Mouse (Mus musculus) gastrocnemius, postnatal 4 days (tissue): ENCODE data around the gene Pex26. TPM values are rescaled to one million over a fixed set of nuclear protein-coding genes. Genes with fewer than 3 reads are reported as not detected.

Experiments
- DNase-seq, 2 experiments: peaks; one replicate each; pipeline ENCODE4 v3.0.0; 2021 to 2022; ENCODE audit warnings: low spot score in 2 of 2, mixed read lengths in 2 of 2
- total RNA-seq, 2 experiments: library from RNA; stranded (reverse); gene quantifications; 2 replicates each; pipeline ENCODE4 v1.2.3; 2021

Pex26 gene
- total RNA-seq, 2 experiments from 2014 or later: 5.8 to 6.1 TPM

DNA sequence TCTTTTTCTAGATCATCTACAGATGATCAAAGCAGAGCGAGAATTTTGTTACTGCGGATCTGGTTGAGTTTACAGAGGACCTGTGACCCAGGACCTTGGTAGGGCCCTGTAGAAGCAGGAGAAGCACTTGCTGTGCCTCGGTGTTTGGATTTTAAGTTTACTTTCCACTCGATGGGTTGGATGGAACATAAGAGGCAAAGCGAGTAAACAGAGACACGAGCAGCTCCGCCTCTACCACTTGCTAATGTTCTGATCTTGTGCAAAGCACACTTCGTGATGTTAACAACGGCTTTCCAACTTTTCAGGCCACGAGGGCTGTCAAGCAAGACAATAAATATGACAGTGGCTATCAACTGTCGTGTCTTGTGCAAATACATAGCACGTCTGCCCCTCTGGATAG is 20.9 kb upstream of the Pex26 start:
- DNase-seq: no peak

DNA sequence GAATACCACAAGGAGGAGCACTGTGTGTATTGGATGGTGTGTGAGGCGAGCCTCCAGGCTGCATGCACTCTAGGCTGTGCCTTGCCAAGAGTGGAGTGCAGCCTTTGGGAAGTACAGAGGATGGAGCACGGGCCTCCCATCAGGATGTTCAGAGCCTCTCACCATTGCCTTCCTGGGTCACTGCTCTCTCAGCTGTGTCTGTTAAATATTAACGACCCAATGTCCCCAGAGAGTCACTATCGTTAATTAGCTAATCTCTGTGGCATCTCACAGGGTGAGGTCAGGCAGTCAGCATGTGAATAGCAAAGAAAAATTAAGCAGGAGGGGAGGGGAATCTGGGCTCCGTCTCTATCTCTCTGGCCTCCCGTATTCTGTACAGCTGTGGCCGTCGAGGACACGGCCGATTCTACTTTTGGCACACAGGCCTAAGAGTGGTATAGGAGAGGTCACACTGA is 17.3 kb upstream of the Pex26 start:
- DNase-seq: no peak

DNA sequence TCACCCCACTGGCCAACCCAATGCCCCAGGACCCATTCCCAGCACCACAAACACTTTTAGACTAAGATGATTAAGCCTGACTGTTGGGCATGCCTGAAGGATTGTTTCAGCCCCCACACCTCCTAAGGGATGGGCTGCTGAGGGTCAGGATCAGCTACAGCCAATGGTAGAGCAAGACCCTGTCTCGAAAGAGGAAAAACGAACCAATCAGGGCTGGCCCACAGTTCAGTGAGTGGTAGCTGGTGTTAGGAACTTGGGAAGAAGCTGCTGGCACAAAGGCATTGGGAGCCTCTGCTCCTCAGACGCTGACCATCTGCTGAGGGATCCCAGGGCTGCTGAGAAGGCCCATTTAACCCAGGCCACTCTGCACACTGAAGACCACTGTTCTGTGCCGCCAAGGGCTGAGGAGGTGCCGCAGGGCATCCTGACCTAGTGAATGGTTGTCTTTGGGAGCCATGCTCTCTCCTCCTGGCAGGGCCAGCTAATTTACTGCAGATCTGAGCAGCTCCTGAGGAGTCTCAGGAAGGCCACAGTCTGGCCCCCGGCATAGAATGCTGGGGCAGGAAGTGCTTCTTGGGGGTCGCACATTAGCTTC is 16.0 kb upstream of the Pex26 start:
- DNase-seq: no peak

DNA sequence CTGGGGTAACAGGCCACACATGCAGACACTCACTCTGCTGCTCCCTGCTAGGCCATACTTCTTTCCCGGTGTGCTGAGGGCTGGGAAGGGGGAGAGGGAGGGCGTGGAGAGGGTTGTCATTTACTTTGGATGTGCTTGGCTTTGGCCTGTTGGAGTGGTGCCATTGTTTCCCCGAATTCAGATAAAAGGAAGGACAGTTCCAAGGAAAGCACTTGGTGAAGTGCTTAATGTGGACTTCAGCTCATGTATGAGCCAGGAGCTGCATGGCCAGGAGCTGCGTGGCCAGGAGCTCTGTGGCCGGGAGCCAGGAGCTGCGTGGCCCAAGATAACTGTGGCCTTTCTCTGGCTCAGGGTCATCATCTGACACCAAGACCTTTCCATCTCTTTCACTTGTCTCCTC is 12.4 kb upstream of the Pex26 start:
- no peak for DNase-seq

DNA sequence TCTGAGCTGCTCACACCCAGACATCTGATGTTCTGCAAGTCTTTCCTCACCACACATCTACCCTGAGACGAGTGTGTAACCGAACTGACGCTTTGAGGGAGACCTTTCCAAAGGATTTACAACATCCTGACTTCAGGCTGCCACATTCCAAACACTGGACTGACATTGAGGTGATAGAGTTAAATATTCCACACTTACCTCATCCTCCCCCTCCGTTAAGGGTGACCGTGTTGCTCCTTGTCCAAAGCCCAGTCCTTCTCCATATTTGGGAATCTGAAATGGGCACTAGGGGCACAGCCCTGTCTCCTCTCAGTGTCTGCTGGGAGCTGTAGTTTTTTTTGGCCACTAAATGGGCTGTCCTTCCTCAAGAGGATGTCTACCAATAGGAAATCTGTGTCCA is 10.0 kb upstream of the Pex26 start:
- DNase-seq: no peak

DNA sequence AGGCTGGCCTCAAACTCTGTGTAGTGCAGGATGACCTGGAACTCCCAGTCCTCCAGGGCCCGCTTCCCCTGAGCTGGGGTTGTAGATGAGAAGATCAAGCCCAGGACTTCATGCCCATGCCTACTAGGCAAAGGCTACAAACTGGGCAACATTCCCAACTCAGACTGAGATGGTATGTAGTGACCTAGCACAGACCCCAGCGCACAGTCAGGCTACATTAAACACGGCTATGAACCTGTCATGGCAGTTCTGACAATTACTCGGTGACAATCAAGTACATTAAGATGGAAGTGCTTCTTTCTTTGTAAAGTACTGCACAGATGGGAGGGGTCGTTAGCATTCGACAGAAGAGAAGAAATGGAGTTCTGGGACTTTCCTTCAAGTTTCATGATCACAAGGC is 8.7 kb upstream of the Pex26 start:
- DNase-seq: no peak

DNA sequence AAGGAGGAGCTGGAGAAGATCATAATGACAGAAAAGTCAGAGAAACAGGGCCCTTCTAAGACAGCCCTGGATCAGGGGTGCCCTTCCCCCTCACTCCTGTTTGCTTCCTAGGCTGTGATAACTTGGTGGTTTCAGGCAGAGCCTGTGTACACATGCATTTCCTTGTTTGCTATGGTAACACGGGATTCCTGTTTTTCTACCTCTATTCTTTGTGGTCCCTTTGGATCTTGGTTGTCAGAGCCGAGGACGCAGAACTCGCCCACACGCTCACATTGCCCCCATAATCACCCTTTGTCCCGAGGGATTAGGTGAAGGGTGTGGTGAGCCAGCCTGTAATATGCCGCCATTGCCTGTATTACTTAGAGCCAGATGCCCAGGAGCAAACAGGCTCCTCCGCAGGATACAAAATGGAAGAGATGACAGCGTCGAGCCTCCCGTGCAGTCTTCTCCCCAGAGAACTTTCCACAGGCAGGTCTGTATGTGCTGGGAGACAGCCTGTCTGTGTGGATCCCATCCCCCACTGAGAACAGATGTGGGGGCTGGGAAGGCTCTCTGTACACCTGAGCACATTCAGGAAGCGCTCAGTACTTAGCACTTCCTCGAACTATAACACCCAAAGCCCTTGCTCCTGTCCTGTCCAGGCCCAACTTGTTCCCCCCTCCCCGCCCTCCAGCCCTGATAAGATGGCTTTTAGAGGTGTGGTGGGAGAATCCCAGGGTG is 7.3 kb upstream of the Pex26 start:
- DNase-seq: no peak

DNA sequence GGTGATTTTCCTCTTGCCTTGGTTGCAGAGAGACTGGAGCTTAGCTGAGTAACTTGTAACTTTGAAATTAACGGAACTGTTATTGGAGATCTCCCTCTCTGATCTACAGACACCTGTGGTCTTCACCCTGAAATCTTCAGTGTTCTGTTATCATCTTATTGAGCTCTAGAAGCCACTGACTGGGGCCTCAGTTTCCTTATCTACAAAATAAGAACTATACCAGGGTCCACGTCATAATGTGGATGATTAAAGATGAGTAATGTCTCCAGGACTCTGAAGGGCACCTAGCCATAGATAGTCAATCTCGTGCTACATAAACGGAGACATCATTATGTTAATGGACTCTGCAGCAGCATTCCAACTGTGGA is 6.8 kb upstream of the Pex26 start:
- no peak for DNase-seq

DNA sequence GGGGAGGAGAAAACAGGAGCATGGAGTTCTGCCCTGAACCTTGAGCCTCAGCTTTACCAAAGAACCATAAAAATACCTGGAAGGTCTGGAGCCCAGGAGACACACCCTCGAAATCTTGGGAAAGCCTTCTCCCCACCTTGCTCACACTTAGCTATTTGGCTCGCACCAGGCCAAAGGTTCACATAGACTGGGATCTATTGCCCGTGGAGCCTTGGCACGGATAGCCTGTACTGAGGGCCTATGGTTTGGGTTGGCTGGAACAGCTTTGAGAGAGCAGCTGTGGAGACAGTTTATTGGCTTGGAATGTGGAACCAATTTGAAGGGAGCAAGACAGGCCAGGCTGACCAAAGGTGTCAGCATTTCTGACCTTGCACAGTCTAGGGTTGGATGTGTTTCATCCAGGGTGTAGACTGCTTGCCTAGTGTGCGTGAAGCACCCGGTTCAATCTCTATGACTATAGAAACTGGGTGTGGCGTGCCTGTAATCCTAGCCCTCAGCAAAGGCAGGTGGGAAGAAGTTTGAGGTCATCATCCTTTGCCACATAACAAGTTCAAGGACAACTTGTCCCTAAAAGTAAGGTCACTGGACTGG is 6.3 kb upstream of the Pex26 start:
- no peak for DNase-seq

DNA sequence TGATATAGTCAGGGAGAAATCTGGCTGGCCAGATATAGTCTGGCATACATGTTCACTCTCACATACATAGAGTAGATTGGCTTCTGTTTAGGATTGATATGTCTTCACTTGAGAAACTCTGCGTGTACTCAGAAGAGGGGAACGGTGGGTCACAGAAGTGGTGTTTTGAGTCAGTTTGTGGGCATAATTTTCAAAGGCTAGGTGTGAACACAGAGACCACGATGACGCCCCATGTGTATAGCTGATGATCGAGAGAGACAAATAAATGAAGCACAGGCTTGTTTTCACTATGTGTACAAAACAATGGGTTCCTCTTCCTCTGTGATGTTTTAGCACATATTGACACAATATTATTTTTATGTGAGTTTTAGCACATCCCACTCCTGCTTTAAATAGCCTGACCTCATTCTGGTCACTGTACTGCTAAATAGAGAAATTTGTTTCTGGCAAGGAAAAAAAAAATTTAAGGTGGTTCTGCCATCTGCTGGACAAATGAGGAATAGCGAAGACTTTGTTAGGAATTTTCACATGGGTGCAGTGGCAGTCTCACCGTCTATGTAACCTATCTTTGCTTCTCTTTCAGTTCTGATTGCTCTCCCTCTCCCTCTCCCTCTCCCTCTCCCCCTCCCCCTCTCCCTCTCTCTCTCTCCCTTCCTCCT is 4.6 kb upstream of the Pex26 start:
- DNase-seq: peak in 1 of 2 experiments; percentile 36

DNA sequence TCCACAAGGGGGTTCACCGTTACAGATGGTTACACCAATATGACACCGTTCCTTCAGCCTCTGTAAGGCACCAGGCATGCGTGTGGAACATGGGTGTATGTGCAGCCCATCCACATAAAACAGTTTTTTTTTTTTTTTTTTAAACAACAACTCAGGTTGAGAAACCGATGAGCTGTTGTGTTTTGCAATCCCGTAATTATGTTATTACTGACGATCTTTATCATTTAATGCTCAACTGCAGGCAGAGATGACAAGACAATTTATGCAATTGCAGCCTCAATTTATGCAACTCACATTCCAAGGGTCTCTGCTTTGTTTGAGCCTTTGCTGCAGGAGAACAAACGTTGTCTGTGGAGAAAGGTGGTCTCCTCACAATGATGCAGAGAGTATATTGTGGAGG is 3.6 kb upstream of the Pex26 start:
- no peak for DNase-seq

DNA sequence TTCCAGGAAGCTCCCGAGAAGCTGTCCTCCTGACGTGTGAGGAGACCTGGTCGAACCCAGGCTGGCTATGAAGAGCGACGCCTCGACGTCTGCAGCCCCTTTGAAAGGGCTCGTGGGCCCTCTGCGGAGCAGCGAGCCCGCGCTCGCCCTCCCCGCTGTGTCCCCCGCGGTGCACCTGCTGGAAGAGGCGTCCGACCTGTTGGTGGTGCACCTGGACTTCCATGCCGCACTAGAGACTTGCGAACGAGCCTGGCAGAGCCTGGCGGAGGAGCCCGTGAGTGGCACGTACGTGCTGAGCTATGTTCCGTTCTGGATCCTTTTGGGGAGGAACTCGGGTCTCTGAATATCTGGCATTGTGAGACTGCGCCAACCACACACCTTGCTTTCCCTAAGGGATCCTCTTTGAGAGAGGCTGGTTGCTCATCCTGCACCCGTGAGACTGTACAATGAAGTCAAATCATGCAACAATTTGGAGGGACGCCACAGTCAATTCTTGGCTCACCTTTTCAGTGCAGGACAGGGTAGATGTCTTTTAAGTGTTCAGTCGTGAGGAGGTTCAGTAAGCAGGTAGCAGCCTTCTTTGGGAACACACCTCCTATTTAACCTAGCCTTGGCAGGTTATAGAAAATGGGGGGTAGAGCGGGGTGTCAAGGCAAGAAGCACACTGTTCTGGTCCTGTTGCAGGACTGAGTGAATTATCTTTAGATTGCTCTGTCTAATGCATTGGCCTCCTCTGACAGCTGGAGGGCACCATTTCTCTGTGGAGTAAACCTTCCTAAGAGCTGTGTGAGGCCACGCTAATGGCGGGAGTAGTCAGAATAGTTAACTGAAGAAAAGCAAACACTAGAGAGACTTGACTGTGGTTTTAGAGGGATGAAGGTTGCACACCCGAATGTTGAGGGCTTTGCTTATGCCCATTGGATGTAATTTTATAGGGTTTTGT is 1.0 kb downstream of the Pex26 start:
- DNase-seq: peak in 1 of 2 experiments; percentile 40

DNA sequence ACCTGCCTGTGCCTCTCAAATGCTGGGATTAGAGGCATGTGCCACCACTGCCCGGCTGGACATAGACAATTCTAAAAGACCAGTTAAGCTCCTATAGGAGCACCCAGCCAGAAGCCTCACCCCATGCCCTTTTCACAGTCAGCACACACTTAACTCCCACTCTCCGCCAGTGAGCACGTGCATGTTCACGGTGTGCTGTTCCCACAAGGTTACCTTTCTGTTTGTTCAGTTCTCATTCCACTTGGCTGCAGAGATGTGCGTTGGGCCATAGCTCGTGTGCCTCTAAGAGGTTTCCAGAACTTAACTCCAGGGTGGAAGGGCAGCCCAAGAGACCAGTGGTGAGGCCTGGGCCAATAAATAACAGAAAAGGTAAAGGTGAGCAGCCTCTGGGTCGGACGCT is 1.8 kb downstream of the Pex26 start:
- no peak for DNase-seq

DNA sequence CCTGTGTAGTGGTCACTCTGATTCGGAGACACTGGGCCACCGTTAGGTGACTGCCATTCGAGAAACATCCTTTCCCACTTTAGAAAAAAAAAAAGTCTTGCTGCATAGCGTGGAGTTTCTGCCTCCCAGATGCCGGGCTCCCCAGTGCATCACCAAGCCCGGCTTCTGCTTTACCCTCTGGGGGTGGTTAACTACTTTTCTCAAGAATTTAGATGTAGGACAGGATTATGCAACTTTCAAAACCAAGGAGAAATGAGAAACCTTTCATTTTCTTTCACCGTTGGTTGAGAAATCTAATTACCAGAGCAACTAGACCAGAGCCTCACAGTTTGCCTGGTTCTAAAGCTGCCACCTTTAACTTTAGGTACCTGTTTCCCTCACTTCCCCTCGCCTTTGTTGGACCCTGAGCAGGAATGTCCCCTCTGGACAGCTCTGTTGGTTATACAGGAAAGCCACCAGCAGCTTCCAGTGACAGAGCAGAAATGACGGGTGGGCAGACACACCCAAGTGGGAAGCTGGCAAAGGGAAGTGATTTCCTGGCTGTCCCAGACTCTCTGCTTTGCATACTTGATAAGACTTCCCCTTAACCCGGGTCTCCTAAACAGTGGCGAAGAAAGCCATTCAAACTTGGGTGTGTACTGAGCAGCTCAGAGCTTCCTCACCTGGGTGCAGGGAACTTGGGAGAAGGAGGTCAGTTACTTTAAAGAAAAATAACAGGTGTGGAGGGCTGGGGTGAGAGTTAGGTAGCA is 8.0 kb downstream of the Pex26 start:
- no peak for DNase-seq

DNA sequence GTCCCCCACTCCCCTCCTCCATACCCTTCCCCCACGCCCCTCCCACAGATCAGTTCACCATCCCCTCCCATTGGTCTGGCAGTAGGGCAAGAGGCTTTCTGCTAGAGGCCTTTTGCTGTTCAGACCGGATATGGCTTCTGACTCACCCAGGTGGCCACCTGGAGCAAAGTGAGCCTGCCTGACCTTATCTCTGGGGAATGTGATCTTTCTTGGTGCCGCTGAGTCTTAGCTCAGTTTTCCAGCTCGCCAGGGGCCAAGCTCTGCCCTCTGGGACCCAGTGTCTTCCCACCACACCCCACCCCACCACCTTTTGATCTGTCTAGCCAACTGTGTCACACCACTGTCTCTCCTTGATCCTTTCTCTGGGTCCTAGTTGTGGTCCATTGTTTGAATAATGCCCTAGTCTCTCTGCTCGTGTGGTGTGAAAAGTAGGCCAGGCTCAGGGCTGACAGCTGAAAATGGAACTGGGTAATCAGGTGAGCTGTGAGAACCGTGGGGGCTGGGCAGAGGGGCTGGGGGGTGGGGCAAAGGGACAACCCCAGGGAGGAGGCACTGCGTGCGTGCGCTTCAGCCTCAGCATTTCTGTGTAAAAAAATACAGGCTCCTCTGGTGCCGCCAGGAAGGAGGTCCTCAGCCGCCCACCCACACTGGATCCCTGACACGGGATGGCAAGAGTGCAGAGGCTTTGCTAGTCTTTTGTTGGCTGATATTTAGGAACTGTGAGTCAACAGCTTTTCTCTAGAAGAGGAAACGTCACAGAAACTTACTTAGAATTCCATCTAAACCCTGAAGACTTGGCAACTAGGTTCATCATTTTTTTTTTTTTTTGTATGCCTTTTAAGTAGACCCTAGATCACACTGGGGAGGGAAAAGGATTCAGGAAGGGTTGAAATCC is 10.8 kb downstream of the Pex26 start:
- no peak for DNase-seq

DNA sequence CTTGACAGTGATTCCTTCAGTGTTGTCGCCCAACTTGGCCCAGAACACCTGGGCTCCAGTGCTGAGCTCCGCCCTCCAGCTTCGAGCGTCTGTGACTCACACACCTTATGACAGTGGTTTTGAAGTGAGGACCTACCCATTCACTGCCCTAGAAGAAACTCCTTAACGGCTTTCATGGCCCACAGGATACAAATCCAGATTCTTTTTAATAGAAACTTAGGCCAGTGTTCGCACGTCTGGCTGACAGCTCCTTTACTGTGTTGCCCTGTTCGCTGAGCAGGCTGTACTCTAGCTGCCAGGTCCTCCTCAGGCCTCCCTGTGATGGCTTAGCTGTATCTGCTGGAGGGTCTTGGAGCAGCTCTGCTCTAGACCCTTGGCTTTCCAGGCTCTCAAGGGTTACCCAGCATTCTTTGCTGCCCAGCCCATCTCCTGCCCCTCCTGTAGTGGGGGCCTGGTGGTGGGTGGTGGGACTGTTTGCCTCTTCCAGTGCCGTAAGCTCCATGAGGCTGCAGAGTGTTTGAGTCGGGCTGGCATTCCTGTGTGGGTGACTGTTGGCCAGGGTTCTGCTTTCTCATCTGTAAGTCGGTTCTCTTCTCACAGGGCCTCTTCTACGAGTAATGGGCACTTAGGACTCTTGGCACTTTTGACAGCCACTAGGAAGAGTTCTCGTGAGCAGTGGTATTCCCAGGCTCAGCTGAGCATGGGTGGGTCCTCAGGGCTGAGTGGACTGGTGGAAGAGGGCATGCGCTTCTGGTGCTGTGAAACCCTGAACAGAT is 11.7 kb downstream of the Pex26 start:
- no peak for DNase-seq

DNA sequence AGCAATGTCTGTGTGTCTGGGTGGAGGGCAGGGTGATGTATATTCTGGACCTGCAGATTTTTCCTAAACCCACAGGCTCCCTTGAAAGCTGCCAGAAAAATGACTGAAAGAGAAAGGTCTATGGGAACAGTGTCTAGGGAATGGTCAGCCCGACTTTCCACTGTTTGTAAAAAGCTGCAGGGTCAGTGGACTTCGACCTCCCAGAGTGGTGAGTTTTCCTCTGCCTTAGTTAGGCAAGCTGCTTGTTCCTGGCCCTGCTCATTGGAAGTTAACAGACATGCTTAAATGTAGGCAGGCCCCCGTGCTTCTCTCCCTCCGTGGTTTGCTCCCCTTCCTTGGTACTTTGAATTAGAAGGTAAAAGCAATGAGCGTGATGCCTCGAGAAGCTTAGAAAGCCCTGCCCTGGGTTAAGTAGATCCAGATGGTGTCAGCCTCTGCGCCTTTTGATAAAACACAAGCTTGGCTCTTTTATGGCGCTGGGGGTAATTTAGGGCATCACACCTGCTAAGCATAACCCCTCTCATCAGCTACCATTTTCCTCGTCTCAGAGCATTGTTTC is 14.4 kb downstream of the Pex26 start:
- no peak for DNase-seq

DNA sequence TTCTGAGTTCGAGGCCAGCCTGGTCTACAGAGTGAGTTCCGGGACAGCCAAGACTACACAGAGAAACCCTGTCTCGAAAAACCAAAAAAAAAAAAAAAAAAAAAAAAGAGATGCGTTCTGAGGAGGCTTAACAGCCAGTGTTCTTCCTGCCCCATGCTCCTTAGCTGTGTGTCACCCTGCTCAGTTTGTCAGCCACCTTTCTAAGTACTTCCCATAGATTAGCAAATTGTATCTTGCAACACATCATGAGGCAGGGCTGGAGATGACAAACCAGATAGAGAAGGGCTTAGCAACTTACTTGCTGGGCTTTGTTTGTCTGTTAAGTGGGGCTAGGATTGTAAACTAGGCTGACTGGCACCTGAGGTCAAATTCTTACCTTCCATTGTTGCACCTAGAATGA is 17.0 kb downstream of the Pex26 start:
- no peak for DNase-seq
